Mouse (Mus musculus): ENCODE measurements around the gene Hdac1. TPM values are rescaled to one million over a fixed set of nuclear protein-coding genes. Genes with fewer than 3 reads are reported as not detected.

The Hdac1 gene
- polyA plus RNA-seq, 1 experiment = 55.1 TPM

- peak overlapping the region; percentile 96 for H3K27ac ChIP-seq (ENCODE audit: insufficient read depth, low read length)
- no peak overlapping the region; the same call in 1 of the 2 replicates for H3K4me3 ChIP-seq (ENCODE audit: extremely low read depth, insufficient read depth, insufficient read length)
- no peak for DNase-seq (ENCODE audit: low read depth in 1 of 2, low spot score in 2 of 2)
- 82% methylated on average over 8 of the region's 8 CpGs for WGBS
- no peak for TF ChIP-seq POLR2A (IDR thresholded peaks at IDR 0.05; ENCODE audit: low read depth, low read length)
- TF ChIP-seq CTCF (IDR thresholded peaks at IDR 0.05; ENCODE audit: extremely low read depth, insufficient read depth, insufficient read length, insufficient replicate concordance) = no peak
- H3K27me3 ChIP-seq (ENCODE audit: control insufficient read depth, insufficient read depth, low read length) = no peaks in the 10 kb centered on the region
- peaks cover 18% of the 10 kb centered on the region; the same call in 1 of the 2 replicates for H3K4me1 ChIP-seq (ENCODE audit: control insufficient read depth, insufficient read depth, insufficient read length)
- H3K36me3 ChIP-seq (ENCODE audit: control insufficient read depth, insufficient read depth, low read length) = no peaks in the 10 kb centered on the region
Measured at GRCm38 (mm10) chr4:129500017-129500416, 42.5 kb downstream of the Hdac1 start.

DNA sequence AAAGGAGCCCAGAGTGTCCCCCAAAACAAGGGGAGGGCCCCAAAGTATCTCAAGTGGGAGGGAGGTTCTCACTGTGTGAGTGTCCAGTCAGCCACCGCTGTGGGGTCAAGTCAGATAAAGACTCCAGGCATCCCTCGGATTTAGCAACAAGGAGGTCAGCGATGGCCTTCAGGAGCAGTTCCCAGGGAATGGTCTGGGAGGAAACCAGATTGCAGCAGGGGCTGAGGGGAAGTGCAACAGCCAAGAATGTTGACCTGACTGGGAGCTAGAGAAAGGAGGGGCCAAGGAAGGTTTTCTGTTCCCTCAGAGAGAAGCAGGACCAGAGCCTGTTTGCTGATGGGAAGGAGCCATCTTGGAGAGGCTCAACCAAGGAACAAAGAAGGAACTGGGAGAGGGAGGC lies 43.6 kb downstream of the Hdac1 start:
- Histone ChIP-seq H3K4me1 (ENCODE audit: control insufficient read depth, insufficient read depth, insufficient read length) (peaks cover 18% of the 10 kb centered on the region; the same call in 1 of the 2 replicates), H3K27ac (ENCODE audit: insufficient read depth, low read length) (no peak overlapping the region), H3K27me3 (ENCODE audit: control insufficient read depth, insufficient read depth, low read length) (no peaks in the 10 kb centered on the region), H3K4me3 (ENCODE audit: extremely low read depth, insufficient read depth, insufficient read length) (no peak overlapping the region), H3K36me3 (ENCODE audit: control insufficient read depth, insufficient read depth, low read length) (no peaks in the 10 kb centered on the region)
- DNase-seq (ENCODE audit: low read depth in 1 of 2, low spot score in 2 of 2) = no peak
- TF ChIP-seq CTCF (IDR thresholded peaks at IDR 0.05; ENCODE audit: extremely low read depth, insufficient read depth, insufficient read length, insufficient replicate concordance) (no peak), POLR2A (IDR thresholded peaks at IDR 0.05; ENCODE audit: low read depth, low read length) (no peak)
- WGBS = 91% methylated on average over 3 of the region's 3 CpGs

DNA sequence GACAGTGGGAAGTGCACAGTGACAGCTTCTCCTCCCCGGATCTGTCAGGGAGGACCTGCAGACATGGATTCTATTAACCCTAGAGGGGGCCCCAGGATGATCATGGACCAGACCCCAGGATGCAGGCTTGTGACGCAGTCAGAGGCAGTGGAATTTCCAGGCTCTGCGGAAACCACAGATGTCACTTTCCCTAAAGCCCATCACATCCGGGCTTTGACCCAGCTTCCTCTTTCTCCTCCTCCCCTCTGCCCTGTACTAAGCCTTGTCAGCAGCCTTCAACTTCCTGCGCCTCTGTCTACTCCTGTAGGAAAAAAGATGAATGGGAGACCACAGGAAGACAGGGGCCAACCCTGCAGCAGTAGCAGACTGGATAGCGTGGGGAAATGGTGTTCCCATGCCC lies 45.9 kb downstream of the Hdac1 start:
- peaks cover under 1% of the 10 kb centered on the region; the same call in 1 of the 2 replicates for H3K27me3 ChIP-seq (ENCODE audit: control insufficient read depth, insufficient read depth, low read length)
- H3K36me3 ChIP-seq (ENCODE audit: control insufficient read depth, insufficient read depth, low read length) = no peaks in the 10 kb centered on the region
- peak overlapping the region; percentile 59 for H3K27ac ChIP-seq (ENCODE audit: insufficient read depth, low read length)
- H3K4me1 ChIP-seq (ENCODE audit: control insufficient read depth, insufficient read depth, insufficient read length) = peaks cover 17% of the 10 kb centered on the region
- DNase-seq (ENCODE audit: low read depth in 1 of 2, low spot score in 2 of 2) = peak; percentile 22 to 58
- TF ChIP-seq CTCF (IDR thresholded peaks at IDR 0.05; ENCODE audit: extremely low read depth, insufficient read depth, insufficient read length, insufficient replicate concordance) (no peak), POLR2A (IDR thresholded peaks at IDR 0.05; ENCODE audit: low read depth, low read length) (no peak)
- H3K4me3 ChIP-seq (ENCODE audit: extremely low read depth, insufficient read depth, insufficient read length) = peak overlapping the region; percentile 11; the same call in 1 of the 2 replicates
- WGBS = 3% methylated on average over 6 of the region's 6 CpGs

- WGBS = 25% methylated on average over 16 of the region's 16 CpGs
- Histone ChIP-seq H3K4me1 (ENCODE audit: control insufficient read depth, insufficient read depth, insufficient read length) (peaks cover 20% of the 10 kb centered on the region), H3K36me3 (ENCODE audit: control insufficient read depth, insufficient read depth, low read length) (no peaks in the 10 kb centered on the region), H3K27ac (ENCODE audit: insufficient read depth, low read length) (peak overlapping the region; percentile 59), H3K4me3 (ENCODE audit: extremely low read depth, insufficient read depth, insufficient read length) (peak overlapping the region; percentile 11; the same call in 1 of the 2 replicates), H3K27me3 (ENCODE audit: control insufficient read depth, insufficient read depth, low read length) (peaks cover 1% of the 10 kb centered on the region; the same call in 1 of the 2 replicates)
- DNase-seq (ENCODE audit: low read depth in 1 of 2, low spot score in 2 of 2) = peak in 1 of 2 experiments; percentile 31
- TF ChIP-seq POLR2A (IDR thresholded peaks at IDR 0.05; ENCODE audit: low read depth, low read length) (no peak), CTCF (IDR thresholded peaks at IDR 0.05; ENCODE audit: extremely low read depth, insufficient read depth, insufficient read length, insufficient replicate concordance) (peak; percentile 33; the same call in 1 of the 2 replicates)
Measured at GRCm38 (mm10) chr4:129495672-129496562, 46.6 kb downstream of the Hdac1 start.

GRCm38 (mm10) chr4:129494681-129495080 lies 47.8 kb downstream of the Hdac1 start:
- TF ChIP-seq CTCF (IDR thresholded peaks at IDR 0.05; ENCODE audit: extremely low read depth, insufficient read depth, insufficient read length, insufficient replicate concordance) = no peak
- no peak for TF ChIP-seq POLR2A (IDR thresholded peaks at IDR 0.05; ENCODE audit: low read depth, low read length)
- H3K27me3 ChIP-seq (ENCODE audit: control insufficient read depth, insufficient read depth, low read length) = peaks cover 1% of the 10 kb centered on the region; the same call in 1 of the 2 replicates
- H3K4me1 ChIP-seq (ENCODE audit: control insufficient read depth, insufficient read depth, insufficient read length) = peaks cover 20% of the 10 kb centered on the region
- DNase-seq (ENCODE audit: low read depth in 1 of 2, low spot score in 2 of 2) = no peak
- 81% methylated on average over 7 of the region's 7 CpGs for WGBS
- H3K27ac ChIP-seq (ENCODE audit: insufficient read depth, low read length) = no peak overlapping the region
- no peak overlapping the region for H3K4me3 ChIP-seq (ENCODE audit: extremely low read depth, insufficient read depth, insufficient read length)
- no peaks in the 10 kb centered on the region for H3K36me3 ChIP-seq (ENCODE audit: control insufficient read depth, insufficient read depth, low read length)

DNA sequence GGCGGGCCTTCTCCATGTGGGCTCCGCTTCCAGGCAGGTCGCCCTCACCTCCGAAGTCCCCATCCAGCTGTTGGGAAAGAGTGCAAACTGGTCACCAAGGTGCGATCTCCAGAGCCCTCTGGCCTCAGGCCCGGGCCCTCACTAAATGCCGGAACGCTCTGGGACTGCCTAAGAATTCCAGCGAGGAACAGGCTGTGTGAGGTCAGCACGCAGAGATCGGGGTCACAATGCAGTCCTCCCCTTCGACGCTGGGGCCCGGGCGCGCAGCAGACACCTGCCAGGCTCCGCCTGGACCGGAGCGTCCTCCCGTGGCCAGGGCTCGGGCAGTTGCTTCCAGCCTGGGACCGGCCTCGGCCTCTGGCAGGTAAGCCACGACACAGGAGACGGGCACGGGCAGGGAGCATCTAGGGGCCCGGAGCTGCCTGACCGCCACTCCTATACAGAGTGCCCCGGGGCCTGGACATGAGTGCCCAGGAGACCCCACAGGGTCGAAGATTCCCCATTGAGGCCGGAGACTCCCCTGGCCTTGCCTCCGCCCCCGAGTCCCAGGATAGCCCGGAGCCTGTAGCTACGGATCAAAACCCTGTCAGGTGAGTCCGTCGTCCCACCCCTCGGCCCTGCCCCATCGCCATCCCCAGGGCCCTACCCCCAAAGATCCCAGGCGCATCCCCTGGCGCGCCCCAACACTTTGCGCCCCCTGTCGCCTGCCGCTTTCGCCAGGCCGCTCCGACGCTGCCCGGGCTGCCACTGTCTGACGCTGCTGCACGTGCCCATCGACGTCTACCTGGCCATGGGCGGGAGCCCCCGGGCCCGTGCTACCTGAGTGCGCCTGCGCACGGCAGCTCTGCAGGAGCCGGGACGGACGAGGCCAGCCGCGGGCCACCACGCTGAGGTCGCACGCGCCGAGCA lies 51.3 kb downstream of the Hdac1 start, which contains the start of the genes Tssk3 and Fam229a:
TSS of gene Tssk3 (minus strand) at position 51 of the 909 bp plus-strand sequence.
TSS of gene Fam229a (plus strand) at position 219 of the 909 bp plus-strand sequence.
- 0 out of 2 replicates have a peak within 1 kb of the TSS, but pooled peaks have one; percentile 1 for H3K4me3 ChIP-seq (ENCODE audit: extremely low read depth, insufficient read depth, insufficient read length)
- no peak for DNase-seq (ENCODE audit: low read depth in 1 of 2, low spot score in 2 of 2)
- no peak within 1 kb of the TSS for H3K27ac ChIP-seq (ENCODE audit: insufficient read depth, low read length)
- TF ChIP-seq CTCF (IDR thresholded peaks at IDR 0.05; ENCODE audit: extremely low read depth, insufficient read depth, insufficient read length, insufficient replicate concordance) = no peak
- TF ChIP-seq POLR2A (IDR thresholded peaks at IDR 0.05; ENCODE audit: low read depth, low read length) = no peak
- H3K4me1 ChIP-seq (ENCODE audit: control insufficient read depth, insufficient read depth, insufficient read length) = peaks cover 10% of the 10 kb centered on the region
- peaks cover 1% of the 10 kb centered on the region; the same call in 1 of the 2 replicates for H3K27me3 ChIP-seq (ENCODE audit: control insufficient read depth, insufficient read depth, low read length)
- H3K36me3 ChIP-seq (ENCODE audit: control insufficient read depth, insufficient read depth, low read length) = peaks cover 16% of the 10 kb centered on the region
- 32% methylated on average over 70 of the region's 70 CpGs for WGBS
